Mouse (Mus musculus): ENCODE measurements around the gene Cdh16.
"Not testable (repeated sequence)": the region's sequence is repeated elsewhere in the genome, so short reads cannot be mapped to it uniquely, and the experiment has no call there.

The Cdh16 gene

GRCm38 (mm10) chr8:104611613-104612012, 12.6 kb downstream of the Cdh16 start:
- no peak for DNase-seq (ENCODE audit: low spot score)

GRCm38 (mm10) chr8:104610185-104610766, 13.9 kb downstream of the Cdh16 start:
- DNase-seq (ENCODE audit: low spot score) = no peak

GRCm38 (mm10) chr8:104609222-104609621, 15.0 kb downstream of the Cdh16 start:
- DNase-seq (ENCODE audit: low spot score) = no peak

- no peak for DNase-seq (ENCODE audit: low spot score)
These were observed 16.3 kb downstream of the Cdh16 start for GRCm38 (mm10) chr8:104607944-104608343.

GRCm38 (mm10) chr8:104606329-104606728, 17.9 kb downstream of the Cdh16 start:
- no peak for DNase-seq (ENCODE audit: low spot score)

- DNase-seq (ENCODE audit: low spot score) = no peak
These were observed 21.0 kb downstream of the Cdh16 start for GRCm38 (mm10) chr8:104603245-104603593.

GRCm38 (mm10) chr8:104602468-104603244, 21.5 kb downstream of the Cdh16 start:
- DNase-seq (ENCODE audit: low spot score) = peak; percentile 87

GRCm38 (mm10) chr8:104601941-104602371, 22.2 kb downstream of the Cdh16 start:
- no peak for DNase-seq (ENCODE audit: low spot score)

GRCm38 (mm10) chr8:104601386-104601785, 22.8 kb downstream of the Cdh16 start:
- no peak for DNase-seq (ENCODE audit: low spot score)

GRCm38 (mm10) chr8:104598496-104598895, 25.7 kb downstream of the Cdh16 start:
- no peak for DNase-seq (ENCODE audit: low spot score)

GRCm38 (mm10) chr8:104597656-104598055, 26.5 kb downstream of the Cdh16 start:
- DNase-seq (ENCODE audit: low spot score) = no peak

GRCm38 (mm10) chr8:104595773-104596536, 28.2 kb downstream of the Cdh16 start:
- no peak for DNase-seq (ENCODE audit: low spot score)

- DNase-seq (ENCODE audit: low spot score) = no peak
These were observed 29.4 kb downstream of the Cdh16 start for GRCm38 (mm10) chr8:104594611-104595362.

- no peak for DNase-seq (ENCODE audit: low spot score)
These were observed 30.5 kb downstream of the Cdh16 start for GRCm38 (mm10) chr8:104593536-104594325.

- no peak for DNase-seq (ENCODE audit: low spot score)
These were observed 31.6 kb downstream of the Cdh16 start for GRCm38 (mm10) chr8:104592566-104592965.

- no peak for DNase-seq (ENCODE audit: low spot score)
These were observed 32.3 kb downstream of the Cdh16 start for GRCm38 (mm10) chr8:104591856-104592255.

- DNase-seq (ENCODE audit: low spot score) = peak; percentile 86
These were observed 32.9 kb downstream of the Cdh16 start, which contains the start of gene Pdp2 for GRCm38 (mm10) chr8:104591133-104591834. Gene Pdp2 (plus strand): TSS chr8:104591451.

GRCm38 (mm10) chr8:104590284-104590683, 33.9 kb downstream of the Cdh16 start:
- no peak for DNase-seq (ENCODE audit: low spot score)

GRCm38 (mm10) chr8:104584522-104584921, 39.7 kb downstream of the Cdh16 start:
- DNase-seq (ENCODE audit: low spot score) = no peak

- not testable (repeated sequence) for DNase-seq (ENCODE audit: low spot score)
These were observed 46.6 kb downstream of the Cdh16 start for GRCm38 (mm10) chr8:104577606-104578005.

GRCm38 (mm10) chr8:104576820-104577219, 47.4 kb downstream of the Cdh16 start:
- no peak for DNase-seq (ENCODE audit: low spot score)

Measured in ovary, postnatal 14 days (tissue).